Mouse (Mus musculus): ENCODE results near the gene Galnt11. TPM values are rescaled to one million over a fixed set of nuclear protein-coding genes. Genes with fewer than 3 reads are reported as not detected.

Gene Galnt11
- total and polyA plus RNA-seq, 3 experiments, result 9.2 to 12.9 (median 10.1) TPM

GRCm38 (mm10) chr5:25187727-25188126, 34.0 kb upstream of the Galnt11 start:
- dilution Hi-C loops (cut with MboI; ENCODE audit: extremely low pct_ligation_motif_present, extremely low pct_unique_long_range_greater_than_20kb, low sequenced_read_pairs) (no loop called here), in situ Hi-C loops (cut with MboI; ENCODE audit: low pct_ligation_motif_present, low pct_unique_long_range_greater_than_20kb, low sequenced_read_pairs) (loop anchor here (10.0 kb wide), 2 partner anchors 557 to 637 kb away; no protein-coding TSS in a partner anchor)
- no peak overlapping the region for H3K4me3 ChIP-seq (replicated peaks in 1 of 3; ENCODE audit: low read depth in 2 of 3, low read length in 2 of 3, poor library complexity in 1 of 3)
- no peak overlapping the region for H3K4me2 ChIP-seq (ENCODE audit: insufficient read depth, low read depth, poor library complexity, severe bottlenecking)
- H3K27ac ChIP-seq (ENCODE audit: insufficient read depth, low read depth), result no peak overlapping the region
- H3K36me3 ChIP-seq (replicated peaks in 1 of 2; ENCODE audit: control insufficient read depth in 1 of 2, insufficient read depth in 1 of 2, low read length in 1 of 2), result no peaks in the 10 kb centered on the region
- no peaks in the 10 kb centered on the region for H3K9me3 ChIP-seq (replicated peaks; ENCODE audit: low read length)
- TF ChIP-seq NRF1 (IDR thresholded peaks at IDR 0.05; ENCODE audit: low read depth, low read length) (no peak), POLR2AphosphoS2 (IDR thresholded peaks at IDR 0.05; ENCODE audit: low read depth, low read length) (no peak), CTCF (conservative IDR thresholded peaks at IDR 0.05 in 1 of 2, IDR thresholded peaks at IDR 0.05 in 1 of 2; ENCODE audit: low read depth in 2 of 2, low read length in 2 of 2) (no peak), ZC3H11A (IDR thresholded peaks at IDR 0.05; ENCODE audit: low read depth, low read length) (no peak), JUND (conservative IDR thresholded peaks at IDR 0.05; ENCODE audit: low read depth, low read length) (no peak), BHLHE40 (IDR thresholded peaks at IDR 0.05; ENCODE audit: low read depth, low read length) (no peak), MAX (IDR thresholded peaks at IDR 0.05; ENCODE audit: low read length) (no peak), ZNF384 (IDR thresholded peaks at IDR 0.05; ENCODE audit: low read depth, low read length) (no peak), JUN (IDR thresholded peaks at IDR 0.05; ENCODE audit: insufficient read depth, low read depth, low read length) (no peak), POLR2A (IDR thresholded peaks at IDR 0.05; ENCODE audit: low read depth, low read length) (no peak), MAZ (IDR thresholded peaks at IDR 0.05; ENCODE audit: low read depth, low read length) (no peak)
- DNase-seq (ENCODE audit: extremely low read depth), result no peak
- H3K79me2 ChIP-seq (replicated peaks; ENCODE audit: control insufficient read depth, extremely low read depth, insufficient read depth, poor library complexity, severe bottlenecking), result no peaks in the 10 kb centered on the region
- peaks cover 9 to 31% of the 10 kb centered on the region in 2 experiments; a peak in 3 of 4 replicates for H3K4me1 ChIP-seq (ENCODE audit: control insufficient read depth in 1 of 2, insufficient read depth in 2 of 2)
- H3K9ac ChIP-seq (ENCODE audit: insufficient read depth, low read depth), result no peak overlapping the region
- H3K27me3 ChIP-seq (replicated peaks), result no peaks in the 10 kb centered on the region

- dilution Hi-C loops (cut with MboI; ENCODE audit: extremely low pct_ligation_motif_present, extremely low pct_unique_long_range_greater_than_20kb, low sequenced_read_pairs), result no loop called here
- H3K9me3 ChIP-seq (replicated peaks; ENCODE audit: low read length), result no peaks in the 10 kb centered on the region
- H3K36me3 ChIP-seq (replicated peaks in 1 of 2; ENCODE audit: control insufficient read depth in 1 of 2, insufficient read depth in 1 of 2, low read length in 1 of 2), result no peaks in the 10 kb centered on the region
- peaks cover 6 to 27% of the 10 kb centered on the region in 2 experiments; a peak in 3 of 4 replicates for H3K4me1 ChIP-seq (ENCODE audit: control insufficient read depth in 1 of 2, insufficient read depth in 2 of 2)
- H3K4me3 ChIP-seq (replicated peaks in 1 of 3; ENCODE audit: low read depth in 2 of 3, low read length in 2 of 3, poor library complexity in 1 of 3), result no peak overlapping the region
- no peaks in the 10 kb centered on the region for H3K79me2 ChIP-seq (replicated peaks; ENCODE audit: control insufficient read depth, extremely low read depth, insufficient read depth, poor library complexity, severe bottlenecking)
- in situ Hi-C loops (cut with MboI; ENCODE audit: low pct_ligation_motif_present, low pct_unique_long_range_greater_than_20kb, low sequenced_read_pairs), result loop anchor here (10.0 kb wide), 2 partner anchors 556 to 636 kb away; no protein-coding TSS in a partner anchor
- peak; percentile 44 for DNase-seq (ENCODE audit: extremely low read depth)
- TF ChIP-seq ZKSCAN1 (IDR thresholded peaks at IDR 0.05; ENCODE audit: borderline replicate concordance, low read depth, low read length) (no peak), MAZ (IDR thresholded peaks at IDR 0.05; ENCODE audit: low read depth, low read length) (no peak), MYC (IDR thresholded peaks at IDR 0.05; ENCODE audit: low read depth, low read length) (no peak), JUN (IDR thresholded peaks at IDR 0.05; ENCODE audit: insufficient read depth, low read depth, low read length) (no peak), BHLHE40 (IDR thresholded peaks at IDR 0.05; ENCODE audit: low read depth, low read length) (no peak), IRF4 (IDR thresholded peaks at IDR 0.05; ENCODE audit: low read depth, low read length) (no peak), ZNF384 (IDR thresholded peaks at IDR 0.05; ENCODE audit: low read depth, low read length) (no peak), PAX5 (IDR thresholded peaks at IDR 0.05; ENCODE audit: low read length) (no peak), MEF2A (IDR thresholded peaks at IDR 0.05; ENCODE audit: borderline replicate concordance, low read depth, low read length) (no peak), TCF12 (IDR thresholded peaks at IDR 0.05; ENCODE audit: low read depth, low read length) (no peak), RAD21 (IDR thresholded peaks at IDR 0.05; ENCODE audit: low read depth, low read length) (peak; percentile 87), USF1 (IDR thresholded peaks at IDR 0.05; ENCODE audit: low read depth, low read length) (no peak), HCFC1 (IDR thresholded peaks at IDR 0.05; ENCODE audit: low read depth, low read length) (no peak), ETS1 (conservative IDR thresholded peaks at IDR 0.05; ENCODE audit: low read depth, low read length) (no peak), CTCF (conservative IDR thresholded peaks at IDR 0.05 in 1 of 2, IDR thresholded peaks at IDR 0.05 in 1 of 2; ENCODE audit: low read depth in 2 of 2, low read length in 2 of 2) (peak in 1 of 2 experiments; percentile 73; a peak in 2 of 4 replicates), SMC3 (IDR thresholded peaks at IDR 0.05; ENCODE audit: low read depth, low read length) (peak; percentile 75)
- H3K4me2 ChIP-seq (ENCODE audit: insufficient read depth, low read depth, poor library complexity, severe bottlenecking), result no peak overlapping the region
- no peak overlapping the region for H3K9ac ChIP-seq (ENCODE audit: insufficient read depth, low read depth)
- H3K27me3 ChIP-seq (replicated peaks), result no peaks in the 10 kb centered on the region
- H3K27ac ChIP-seq (ENCODE audit: insufficient read depth, low read depth), result no peak overlapping the region
These were observed 32.9 kb upstream of the Galnt11 start for GRCm38 (mm10) chr5:25188802-25189201.

Measured in CH12.LX (cell line).